Mouse (Mus musculus) mouse trophoblast stem cell (cell line): ENCODE data around the gene Gfi1.

Source experiments
- in situ Hi-C, 2 experiments: fragments of 300-500 bp; cut with MseI, MboI; formaldehyde crosslinking; loops; 2 replicates in 1 of 2; 3 replicates in 1 of 2; pipeline ENCODE4 v1.15.1; 2025

Gene Gfi1

GRCm38 (mm10) chr5:107678392-107678791 is 47.4 kb downstream of the Gfi1 start:
- in situ Hi-C loops: no loop called here
